Mouse (Mus musculus) lung, postnatal 0 days (tissue): ENCODE results near the gene Zmym3. TPM values are rescaled to one million over a fixed set of nuclear protein-coding genes. Genes with fewer than 3 reads are reported as not detected.
"Not testable (repeated sequence)": the region's sequence is repeated elsewhere in the genome, so short reads cannot be mapped to it uniquely, and the experiment has no call there.

Source experiments
- ATAC-seq: fragments of 200-750 bp; cut with Nextera tagmentation; 2 replicates; pipeline ENCODE4 v1.8.0; 2017; ENCODE audit warnings: moderate library complexity
- DNase-seq: peaks from one replicate; pipeline ENCODE4 v3.0.0-alpha.2; 2016; ENCODE audit warnings: low spot score
- H3K27ac ChIP-seq: fragments of 300-500 bp; sonication (generic); 2 replicates; pipeline ENCODE4 v1.5.1; 2014; ENCODE audit warnings: antibody characterized with exemption, mild to moderate bottlenecking, low read length, mixed read lengths
- H3K27me3 ChIP-seq: fragments of 300-500 bp; sonication (generic); replicated peaks from 2 replicates; pipeline ENCODE4 v1.6.1; 2014; ENCODE audit warnings: low read length, mixed read lengths; ENCODE audit not compliant: insufficient read depth
- H3K36me3 ChIP-seq: fragments of 300-500 bp; sonication (generic); 2 replicates; pipeline ENCODE4 v1.6.1; 2014; ENCODE audit warnings: low read length, mixed read lengths; ENCODE audit not compliant: insufficient read depth
- H3K4me1 ChIP-seq: fragments of 300-500 bp; sonication (generic); 2 replicates; pipeline ENCODE4 v1.6.1; 2014; ENCODE audit warnings: antibody characterized with exemption, low read depth, low read length, mixed read lengths; ENCODE audit not compliant: insufficient read depth
- H3K4me2 ChIP-seq: fragments of 300-500 bp; sonication (generic); replicated peaks from 2 replicates; pipeline ENCODE4 v1.6.1; 2014; ENCODE audit warnings: low read depth, mild to moderate bottlenecking, low read length, moderate library complexity, mixed read lengths
- H3K4me3 ChIP-seq: fragments of 300-500 bp; sonication (generic); 2 replicates; pipeline ENCODE4 v1.5.1; 2014; ENCODE audit warnings: low read depth, low read length
- H3K9ac ChIP-seq: fragments of 300-500 bp; sonication (generic); replicated peaks from 2 replicates; pipeline ENCODE4 v1.6.1; 2014; ENCODE audit warnings: low read depth, mild to moderate bottlenecking
- H3K9me3 ChIP-seq: fragments of 300-500 bp; sonication (generic); 2 replicates; pipeline ENCODE4 v1.6.1; 2016; ENCODE audit warnings: low read length, mixed read lengths
- CTCF ChIP-seq: IDR thresholded peaks from 2 replicates; pipeline ENCODE4 v1.5.1; 2016; ENCODE audit warnings: antibody characterized with exemption, mild to moderate bottlenecking
- EP300 ChIP-seq: IDR thresholded peaks from 2 replicates; pipeline ENCODE4 v1.6.1; 2016; ENCODE audit warnings: antibody characterized with exemption, mild to moderate bottlenecking, control low read depth
- WGBS: fragments of 180-500 bp; shearing (Covaris S2); extraction: QIAGEN DNeasy Blood & Tissue Kit; methylation state at CpG from one replicate; pipeline ENCODE4 v1.1.7; 2014; 5-methylcytosine and 5-hydroxymethylcytosine counted together
- polyA plus RNA-seq: library from polyadenylated mRNA; unstranded; fragments of >200 nt; fragmentation: Nextera tagmentation; extraction: Ambion mirVana; gene quantifications from 2 replicates; pipeline ENCODE4 v1.2.1, GENCODE M21; 2015

Zmym3 gene
- polyA plus RNA-seq, 1 experiment from 2014 or later: 14.3 TPM

- no peaks in the 10 kb centered on the region for H3K9me3 ChIP-seq
- H3K9ac ChIP-seq: no peak overlapping the region
- no peak overlapping the region for H3K4me2 ChIP-seq
- 36% methylated on average over 4 of the region's 4 CpGs for WGBS
- no peaks in the 10 kb centered on the region for H3K4me1 ChIP-seq
- no peak overlapping the region for H3K27ac ChIP-seq
- DNase-seq: no peak
- no peak overlapping the region for H3K4me3 ChIP-seq
- no peaks in the 10 kb centered on the region for H3K36me3 ChIP-seq
- ATAC-seq: no peak
- TF ChIP-seq CTCF: no peak
- TF ChIP-seq EP300: no peak
- no peaks in the 10 kb centered on the region for H3K27me3 ChIP-seq
These were observed 43.6 kb downstream of the Zmym3 start for GRCm38 (mm10) chrX:101377076-101377475.

GRCm38 (mm10) chrX:101376190-101376968, 44.3 kb downstream of the Zmym3 start, which contains the start of gene Gjb1:
Gene Gjb1 (plus strand): TSS chrX:101376378.
- 56% methylated on average over 7 of the region's 7 CpGs for WGBS

GRCm38 (mm10) chrX:101372946-101373345, 47.7 kb downstream of the Zmym3 start:
- H3K36me3 ChIP-seq: no peaks in the 10 kb centered on the region
- WGBS: 66% methylated on average over 5 of the region's 5 CpGs
- no peaks in the 10 kb centered on the region for H3K27me3 ChIP-seq
- H3K9me3 ChIP-seq: no peaks in the 10 kb centered on the region
- no peak for DNase-seq
- H3K27ac ChIP-seq: no peak overlapping the region
- no peak for ATAC-seq
- no peak overlapping the region for H3K9ac ChIP-seq
- no peak for TF ChIP-seq EP300
- no peak for TF ChIP-seq CTCF
- no peak overlapping the region for H3K4me3 ChIP-seq
- no peak overlapping the region for H3K4me2 ChIP-seq
- no peaks in the 10 kb centered on the region for H3K4me1 ChIP-seq

More at GRCm38 (mm10) chrX:101376190-101376968, 44.3 kb downstream of the Zmym3 start, which contains the start of gene Gjb1:
- TF ChIP-seq CTCF: no peak
- TF ChIP-seq EP300: no peak
- no peak within 1 kb of the TSS for H3K9ac ChIP-seq
- DNase-seq: no peak
- no peak within 1 kb of the TSS for H3K4me2 ChIP-seq
- ATAC-seq: no peak
- H3K36me3 ChIP-seq: no peaks in the 10 kb centered on the region
- no peaks in the 10 kb centered on the region for H3K27me3 ChIP-seq
- no peaks in the 10 kb centered on the region for H3K4me1 ChIP-seq
- no peak within 1 kb of the TSS for H3K4me3 ChIP-seq
- no peak within 1 kb of the TSS for H3K27ac ChIP-seq
- no peaks in the 10 kb centered on the region for H3K9me3 ChIP-seq

- Histone ChIP-seq H3K4me2 (no peak overlapping the region), H3K9me3 (no peaks in the 10 kb centered on the region), H3K27ac (no peak overlapping the region), H3K4me1 (no peaks in the 10 kb centered on the region), H3K9ac (no peak overlapping the region), H3K4me3 (no peak overlapping the region), H3K27me3 (no peaks in the 10 kb centered on the region), H3K36me3 (no peaks in the 10 kb centered on the region)
- DNase-seq: no peak
- TF ChIP-seq EP300 (no peak), CTCF (no peak)
- 80% methylated on average over 3 of the region's 3 CpGs for WGBS
- ATAC-seq: no peak
These were observed 50.1 kb downstream of the Zmym3 start for GRCm38 (mm10) chrX:101370573-101370972.

- Histone ChIP-seq H3K4me2 (no peak overlapping the region), H3K36me3 (no peaks in the 10 kb centered on the region), H3K9me3 (no peaks in the 10 kb centered on the region), H3K27ac (no peak overlapping the region), H3K9ac (no peak overlapping the region), H3K4me3 (no peak overlapping the region), H3K27me3 (no peaks in the 10 kb centered on the region), H3K4me1 (no peaks in the 10 kb centered on the region)
- WGBS: 35% methylated on average over 7 of the region's 7 CpGs
- TF ChIP-seq EP300 (no peak), CTCF (no peak)
- ATAC-seq: peak; percentile 38; the same call in 1 of the 2 replicates
- DNase-seq: peak; percentile 35
These were observed 51.6 kb downstream of the Zmym3 start for GRCm38 (mm10) chrX:101369001-101369400.

GRCm38 (mm10) chrX:101358902-101359301, 61.7 kb downstream of the Zmym3 start:
- not testable (repeated sequence) for ATAC-seq, H3K4me2 ChIP-seq, H3K9ac ChIP-seq, DNase-seq, H3K9me3 ChIP-seq, H3K4me1 ChIP-seq, H3K27me3 ChIP-seq, H3K27ac ChIP-seq, H3K36me3 ChIP-seq, H3K4me3 ChIP-seq
- 54% methylated on average over 3 of the region's 4 CpGs for WGBS
- peak; percentile 24; the same call in 1 of the 2 replicates for TF ChIP-seq CTCF

Other genes starting within 250 kb of the Zmym3 start
- gene Snx12, start 198.3 kb downstream of the Zmym3 start, polyA plus RNA-seq: 30.7 and 35.4 TPM in 2 replicates
- gene Foxo4, start 166.3 kb downstream of the Zmym3 start, polyA plus RNA-seq: 2.9 and 3.1 TPM in 2 replicates
- 0.25 and 0.27 TPM in 2 replicates for gene Gm614, start 156.9 kb downstream of the Zmym3 start, polyA plus RNA-seq
- 58.3 and 59.1 TPM in 2 replicates for gene Il2rg, start 152.6 kb downstream of the Zmym3 start, polyA plus RNA-seq
- not detected in 2 replicates for gene Gm20489, start 151.8 kb downstream of the Zmym3 start, polyA plus RNA-seq
- gene Med12, start 146.8 kb downstream of the Zmym3 start, polyA plus RNA-seq: 19.8 and 20.6 TPM in 2 replicates
- 0.25 and 0.29 TPM in 2 replicates for gene Nlgn3, start 121.7 kb downstream of the Zmym3 start, polyA plus RNA-seq
- gene Gjb1, start 44.5 kb downstream of the Zmym3 start, polyA plus RNA-seq: 1.6 and 2.0 TPM in 2 replicates
- gene Nono, start 8.5 kb upstream of the Zmym3 start, polyA plus RNA-seq: 117 and 131 TPM in 2 replicates
- gene Itgb1bp2, start 28.2 kb upstream of the Zmym3 start, polyA plus RNA-seq: 2.3 and 3.0 TPM in 2 replicates
- 4.0 and 5.6 TPM in 2 replicates for gene Taf1, start 111.9 kb upstream of the Zmym3 start, polyA plus RNA-seq
- 76.6 and 88.2 TPM in 2 replicates for gene Ogt, start 219.2 kb upstream of the Zmym3 start, polyA plus RNA-seq